Mouse (Mus musculus) small intestine, adult 2 months (tissue): ENCODE data around the gene Nup107. TPM values are rescaled to one million over a fixed set of nuclear protein-coding genes. Genes with fewer than 3 reads are reported as not detected.
A peak's percentile ranks its signal among the peaks of the same experiment; 100 is the strongest.

Experiments used
- H3K27ac ChIP-seq: fragments of 200-500 bp; 2 replicates; pipeline ENCODE4 v1.5.1; 2012; ENCODE audit warnings: low read depth, low read length, control low read depth, inconsistent platforms; ENCODE audit not compliant: insufficient read depth
- H3K27me3 ChIP-seq: fragments of 200-500 bp; 2 replicates; pipeline ENCODE4 v1.6.1; 2012; ENCODE audit warnings: mild to moderate bottlenecking, moderate library complexity, low read length, inconsistent platforms; ENCODE audit not compliant: control insufficient read depth, insufficient read depth
- H3K36me3 ChIP-seq: fragments of 200-500 bp; 2 replicates; pipeline ENCODE4 v1.6.1; 2012; ENCODE audit warnings: mild to moderate bottlenecking, low read length, control low read depth, inconsistent platforms; ENCODE audit not compliant: control insufficient read depth, insufficient read depth
- H3K4me1 ChIP-seq: fragments of 200-500 bp; 2 replicates; pipeline ENCODE4 v1.6.1; 2012; ENCODE audit warnings: low read length, inconsistent platforms, mixed read lengths; ENCODE audit not compliant: control insufficient read depth, insufficient read depth, insufficient read length
- H3K4me3 ChIP-seq: fragments of 200-500 bp; 2 replicates; pipeline ENCODE4 v1.5.1; 2012; ENCODE audit warnings: low read depth, mild to moderate bottlenecking, control low read depth, inconsistent platforms, low read length, moderate library complexity
- CTCF ChIP-seq: fragments of 200-500 bp; IDR thresholded peaks from 2 replicates; pipeline ENCODE4 v1.5.1; 2012; ENCODE audit warnings: low read depth, mild to moderate bottlenecking, control low read depth, inconsistent platforms, low read length, moderate library complexity, mixed read lengths; ENCODE audit not compliant: insufficient replicate concordance, insufficient read length; ENCODE audit errors: extremely low read depth
- POLR2A ChIP-seq: fragments of 200-500 bp; IDR thresholded peaks from 2 replicates; pipeline ENCODE4 v1.6.1; 2012; ENCODE audit warnings: low read depth, mild to moderate bottlenecking, control low read depth, inconsistent platforms, low read length, moderate library complexity
- WGBS: fragments of 180-500 bp; shearing (Covaris S2); methylation state at CpG from one replicate; pipeline ENCODE4 v1.1.7; 2018; 5-methylcytosine and 5-hydroxymethylcytosine counted together
- polyA plus RNA-seq: library from polyadenylated mRNA; depleted of rRNA; stranded (reverse); fragments of >200 nt; gene quantifications from 2 replicates; pipeline ENCODE4 v1.2.3, GENCODE M21; 2012

Nup107 gene
- polyA plus RNA-seq, 1 experiment = 3.1 TPM

DNA sequence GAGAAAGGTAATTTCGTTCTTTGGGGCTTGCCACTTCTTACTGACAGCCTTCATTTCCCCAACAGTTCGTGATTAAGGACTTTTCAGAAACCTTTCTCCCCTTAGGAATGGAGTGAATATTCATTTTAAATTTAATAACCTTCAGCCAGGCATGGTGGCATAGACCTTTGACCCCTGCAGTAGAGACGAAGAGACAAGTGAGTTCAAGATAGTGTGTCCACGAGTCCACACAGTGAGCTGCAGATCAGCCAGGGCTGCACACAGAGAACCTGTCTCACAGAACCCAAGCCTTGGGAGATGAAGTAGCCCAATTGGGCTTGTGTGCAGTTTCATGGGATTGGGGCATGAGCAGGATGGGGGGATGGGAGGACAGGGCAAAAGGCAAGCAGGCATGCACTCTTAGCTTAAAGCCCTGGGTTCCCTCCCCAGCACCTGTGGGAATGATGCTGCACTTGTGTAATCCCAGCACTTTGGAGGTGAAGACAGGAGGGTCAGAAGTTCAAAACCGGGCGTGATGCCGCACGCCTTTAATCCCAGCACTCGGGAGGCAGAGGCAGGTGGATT lies 80.2 kb downstream of the Nup107 start:
- Histone ChIP-seq H3K27me3 (no peaks in the 10 kb centered on the region), H3K27ac (peak overlapping the region; percentile 51), H3K36me3 (peaks cover 4% of the 10 kb centered on the region), H3K4me1 (peaks cover 7% of the 10 kb centered on the region; the same call in 1 of the 2 replicates), H3K4me3 (no peak overlapping the region)
- 70% methylated on average over 9 of the region's 9 CpGs for WGBS
- no peak for TF ChIP-seq POLR2A
- no peak for TF ChIP-seq CTCF

DNA sequence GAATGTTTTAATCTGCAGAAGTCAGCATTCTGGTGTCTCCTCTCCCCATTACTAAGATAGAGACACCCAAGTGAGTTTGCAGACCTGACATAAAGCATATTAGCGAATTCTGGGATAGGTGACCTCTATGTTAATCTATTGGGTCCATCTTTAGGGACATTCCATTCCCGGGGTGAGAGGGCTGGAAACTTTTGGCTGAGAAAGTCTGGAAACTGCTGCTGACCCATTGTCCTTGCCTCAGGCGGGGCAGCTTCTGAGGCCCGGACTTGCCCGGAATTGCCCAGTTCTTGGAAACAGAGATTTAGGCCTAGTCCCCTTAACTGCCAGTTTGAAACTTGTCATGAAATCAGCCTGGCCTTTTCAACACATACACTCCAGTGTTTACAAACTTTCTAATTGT lies 81.1 kb downstream of the Nup107 start:
- Histone ChIP-seq H3K27me3 (no peaks in the 10 kb centered on the region), H3K4me1 (peaks cover 7% of the 10 kb centered on the region; the same call in 1 of the 2 replicates), H3K4me3 (no peak overlapping the region), H3K36me3 (peaks cover 10% of the 10 kb centered on the region), H3K27ac (peak overlapping the region; percentile 51; the same call in 1 of the 2 replicates)
- TF ChIP-seq CTCF (no peak), POLR2A (no peak)
- WGBS = 58% methylated on average over 5 of the region's 5 CpGs

DNA sequence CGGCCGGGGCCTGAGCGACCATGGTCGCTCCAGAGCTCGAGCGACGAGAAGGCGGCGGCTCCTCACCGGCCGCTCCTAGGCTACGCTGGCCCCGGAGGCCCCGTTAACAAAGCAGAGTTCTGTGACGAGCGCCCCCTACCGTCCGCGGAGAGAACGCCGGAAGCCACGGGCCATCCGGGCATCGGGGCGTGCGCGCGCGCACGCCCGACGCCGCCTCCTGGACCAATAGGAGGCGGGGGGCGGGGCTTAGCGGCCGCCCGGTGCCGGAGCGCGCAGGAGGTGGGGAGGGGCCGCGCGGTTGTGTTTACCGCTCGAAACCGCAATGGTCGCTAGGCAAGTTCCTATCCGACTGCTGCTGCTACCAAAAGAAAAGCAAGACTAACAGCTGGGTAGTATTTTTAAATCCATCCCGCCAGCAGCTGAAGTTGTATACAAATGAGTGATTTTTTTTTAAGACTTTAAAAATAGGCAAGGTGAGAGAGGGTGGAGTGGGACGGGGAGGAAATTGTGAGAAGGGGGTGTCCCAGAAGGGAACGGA lies 81.8 kb downstream of the Nup107 start, which contains the start of gene Mdm2:
Mdm2 (minus strand) TSS at position 155 of the 538 bp plus-strand sequence.
- WGBS = under 1% methylated on average over 52 of the region's 52 CpGs
- peak within 1 kb of the TSS; percentile 100 for H3K4me3 ChIP-seq
- peak; percentile 94 for TF ChIP-seq POLR2A
- peak; percentile 81 for TF ChIP-seq CTCF

DNA sequence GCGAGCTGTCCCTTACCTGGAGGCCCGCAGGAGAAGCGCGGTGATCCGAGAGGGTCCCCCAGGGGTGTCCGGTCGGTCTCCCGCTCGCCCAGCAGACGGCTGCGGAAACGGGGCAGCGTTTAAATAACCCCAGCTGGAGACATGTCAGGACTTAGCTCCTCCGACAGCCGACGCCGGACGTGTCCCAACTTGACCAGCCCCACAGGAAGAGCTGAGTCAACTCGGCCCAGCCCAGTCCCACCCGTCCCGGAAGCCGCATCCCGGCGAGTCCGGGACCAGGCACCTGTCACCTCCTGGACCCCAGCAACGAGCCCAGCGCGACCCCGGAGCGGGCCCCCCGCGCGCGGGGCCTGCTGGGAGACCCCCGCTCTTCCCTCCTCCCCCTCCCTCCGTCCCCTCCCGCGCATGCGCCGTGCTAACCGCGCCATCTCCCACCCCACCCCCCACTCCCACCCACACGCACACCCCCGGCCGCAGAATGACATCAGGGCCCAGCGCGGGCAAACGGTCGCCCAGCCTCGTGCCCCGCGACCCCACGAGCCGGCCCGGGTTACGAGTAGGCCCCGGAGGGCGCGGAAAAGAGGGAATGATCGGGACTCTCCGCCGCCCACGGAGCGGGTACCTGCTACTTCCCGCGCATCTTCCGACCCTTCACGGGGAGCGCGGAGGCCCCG lies 82.4 kb downstream of the Nup107 start:
- Histone ChIP-seq H3K36me3 (peaks cover 18% of the 10 kb centered on the region), H3K4me1 (peaks cover 7% of the 10 kb centered on the region; the same call in 1 of the 2 replicates), H3K27me3 (no peaks in the 10 kb centered on the region), H3K27ac (peak overlapping the region; percentile 98), H3K4me3 (peak overlapping the region; percentile 100)
- WGBS = under 1% methylated on average over 68 of the region's 71 CpGs
- no peak for TF ChIP-seq CTCF
- TF ChIP-seq POLR2A = peak; percentile 26; the same call in 1 of the 2 replicates

More for the DNA sequence above, 81.8 kb downstream of the Nup107 start, which contains the start of gene Mdm2:
- Histone ChIP-seq H3K4me1 (peaks cover 7% of the 10 kb centered on the region; the same call in 1 of the 2 replicates), H3K36me3 (peaks cover 12% of the 10 kb centered on the region), H3K27me3 (no peaks in the 10 kb centered on the region), H3K27ac (peak within 1 kb of the TSS; percentile 98)

DNA sequence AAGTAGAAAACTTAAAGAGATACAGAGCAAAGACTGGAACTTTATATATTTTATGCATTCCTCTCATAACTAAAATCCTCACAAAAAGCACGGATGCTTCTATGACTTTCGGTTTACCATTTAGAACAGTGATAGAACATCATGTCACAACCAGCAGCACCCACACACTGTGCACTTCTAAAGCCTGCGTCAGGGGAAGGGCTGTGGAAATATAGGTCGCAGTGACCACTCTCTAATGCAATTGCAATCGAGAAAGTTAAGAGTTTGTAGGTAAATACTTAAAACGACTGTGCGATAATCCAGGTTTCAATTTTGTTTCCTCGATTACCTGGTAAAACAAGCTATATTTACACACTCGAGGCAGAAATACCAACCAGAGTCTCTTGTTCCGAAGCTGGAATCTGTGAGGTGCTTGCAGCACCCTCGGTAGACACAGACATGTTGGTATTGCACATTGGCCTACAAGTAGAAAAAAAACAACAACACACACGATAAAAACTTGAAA lies 83.1 kb downstream of the Nup107 start:
- Histone ChIP-seq H3K4me1 (peaks cover 7% of the 10 kb centered on the region; the same call in 1 of the 2 replicates), H3K36me3 (peaks cover 23% of the 10 kb centered on the region), H3K27me3 (no peaks in the 10 kb centered on the region), H3K4me3 (peak overlapping the region; percentile 100), H3K27ac (peak overlapping the region; percentile 65)
- 7% methylated on average over 12 of the region's 12 CpGs for WGBS
- TF ChIP-seq CTCF (no peak), POLR2A (no peak)

DNA sequence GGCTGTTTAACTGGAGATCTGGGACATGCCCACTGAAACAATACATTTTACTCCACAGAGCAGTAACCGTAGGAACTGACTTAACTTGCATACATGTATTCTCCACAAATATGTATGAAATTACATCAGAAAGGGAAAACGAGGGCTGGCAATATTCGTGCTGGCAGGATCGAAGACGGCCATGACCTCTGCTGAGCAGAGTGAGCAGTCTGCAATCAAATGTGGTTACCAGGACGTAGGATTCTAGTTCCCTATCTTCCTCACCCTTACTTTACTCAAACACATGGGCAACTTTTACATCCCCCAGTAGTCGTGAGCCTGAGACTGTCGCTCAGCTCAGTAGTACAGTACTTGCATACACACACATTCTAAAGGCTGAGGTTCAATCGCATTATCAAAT lies 83.6 kb downstream of the Nup107 start:
- TF ChIP-seq POLR2A (no peak), CTCF (no peak)
- peaks cover 7% of the 10 kb centered on the region; the same call in 1 of the 2 replicates for H3K4me1 ChIP-seq
- H3K27me3 ChIP-seq = no peaks in the 10 kb centered on the region
- H3K4me3 ChIP-seq = peak overlapping the region; percentile 14; the same call in 1 of the 2 replicates
- WGBS = 66% methylated on average over 9 of the region's 9 CpGs
- peaks cover 27% of the 10 kb centered on the region for H3K36me3 ChIP-seq
- H3K27ac ChIP-seq = no peak overlapping the region

DNA sequence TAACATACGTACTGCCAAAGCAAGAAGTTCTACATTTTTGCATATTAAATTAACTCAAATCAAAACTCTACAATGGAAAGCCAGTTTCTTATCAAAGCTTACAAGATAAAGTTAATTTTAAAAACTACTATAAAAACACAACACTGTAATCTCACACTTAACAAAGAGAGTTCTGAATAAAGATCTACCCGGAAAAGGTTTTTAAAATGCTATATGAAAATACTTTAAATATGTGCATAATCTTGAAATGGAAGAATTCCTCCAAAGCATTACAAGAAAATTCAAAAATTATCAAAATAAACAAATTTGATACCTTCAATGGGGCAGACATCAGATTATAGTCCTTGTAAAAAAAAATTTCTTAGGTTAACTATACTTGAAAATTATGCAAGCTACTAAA lies 84.1 kb downstream of the Nup107 start:
- peaks cover 31% of the 10 kb centered on the region for H3K36me3 ChIP-seq
- H3K4me1 ChIP-seq = peaks cover 7% of the 10 kb centered on the region; the same call in 1 of the 2 replicates
- 94% methylated on average over 2 of the region's 2 CpGs for WGBS
- no peak for TF ChIP-seq POLR2A
- TF ChIP-seq CTCF = no peak
- H3K4me3 ChIP-seq = no peak overlapping the region
- no peak overlapping the region for H3K27ac ChIP-seq
- no peaks in the 10 kb centered on the region for H3K27me3 ChIP-seq
